Mouse (Mus musculus) CH12.LX (cell line): ENCODE measurements around the gene Ddx6. TPM values are rescaled to one million over a fixed set of nuclear protein-coding genes. Genes with fewer than 3 reads are reported as not detected.

ENCODE experiments used
- DNase-seq: peaks from one replicate; pipeline ENCODE4 v3.0.0-alpha.2; 2013; ENCODE audit errors: extremely low read depth
- H3K27ac ChIP-seq: 2 replicates; pipeline ENCODE4 v1.5.1; 2012; ENCODE audit warnings: low read depth, mild to moderate bottlenecking, control low read depth, moderate library complexity; ENCODE audit not compliant: insufficient read depth
- H3K27me3 ChIP-seq: replicated peaks from 2 replicates; pipeline ENCODE3; 2012; ENCODE audit warnings: inconsistent platforms
- H3K36me3 ChIP-seq, 2 experiments: replicated peaks in 1 of 2; 2 replicates each; pipeline versions ENCODE3 to v1.6.1; 2012; ENCODE audit warnings: inconsistent platforms in 1 of 2, low read length in 1 of 2, mild to moderate bottlenecking in 1 of 2, mixed read lengths in 1 of 2, moderate library complexity in 1 of 2; ENCODE audit not compliant: control insufficient read depth in 1 of 2, insufficient read depth in 1 of 2
- H3K4me1 ChIP-seq, 2 experiments: 2 replicates each; pipeline ENCODE4 v1.6.1; 2012; ENCODE audit warnings: inconsistent platforms in 1 of 2, moderate library complexity in 1 of 2; ENCODE audit not compliant: insufficient read depth in 2 of 2, control insufficient read depth in 1 of 2
- H3K4me2 ChIP-seq: 2 replicates; pipeline ENCODE4 v1.6.1; 2012; ENCODE audit warnings: low read depth, mild to moderate bottlenecking, control low read depth; ENCODE audit not compliant: poor library complexity, insufficient read depth, severe bottlenecking
- H3K4me3 ChIP-seq, 3 experiments: fragments of 150-350 bp in 1 of 3; sonication (generic) in 1 of 3; replicated peaks in 1 of 3; 2 replicates each; pipeline versions ENCODE3 to v1.5.1; 2011 to 2012; ENCODE audit warnings: low read depth in 2 of 3, low read length in 2 of 3, mild to moderate bottlenecking in 2 of 3, moderate library complexity in 2 of 3, control low read depth in 1 of 3, improper control_type of control experiment in 1 of 3, inconsistent platforms in 1 of 3, mixed read lengths in 1 of 3; ENCODE audit not compliant: poor library complexity in 1 of 3
- H3K79me2 ChIP-seq: replicated peaks from 2 replicates; pipeline ENCODE4 v1.6.1; 2012; ENCODE audit warnings: mild to moderate bottlenecking, moderate library complexity; ENCODE audit not compliant: control insufficient read depth, poor library complexity, insufficient read depth, severe bottlenecking; ENCODE audit errors: extremely low read depth
- H3K9ac ChIP-seq: 2 replicates; pipeline ENCODE4 v1.6.1; 2012; ENCODE audit warnings: low read depth, mild to moderate bottlenecking, control low read depth, moderate library complexity; ENCODE audit not compliant: insufficient read depth
- H3K9me3 ChIP-seq: replicated peaks from 2 replicates; pipeline ENCODE3; 2012; ENCODE audit warnings: low read length, inconsistent platforms, mixed read lengths
- BHLHE40 ChIP-seq: IDR thresholded peaks from 2 replicates; pipeline ENCODE4 v1.6.1; 2011; ENCODE audit warnings: mild to moderate bottlenecking, low read depth, low read length, improper control_type of control experiment
- CHD1 ChIP-seq: IDR thresholded peaks from 2 replicates; pipeline ENCODE4 v1.6.1; 2012; ENCODE audit warnings: low read depth, low read length, improper control_type of control experiment, inconsistent platforms
- CTCF ChIP-seq, 2 experiments: IDR thresholded peaks in 1 of 2; conservative IDR thresholded peaks in 1 of 2; 2 replicates each; pipeline ENCODE4 v1.5.1; 2011 to 2012; ENCODE audit warnings: low read depth in 2 of 2, low read length in 2 of 2, improper control_type of control experiment in 1 of 2, inconsistent platforms in 1 of 2, mild to moderate bottlenecking in 1 of 2, moderate library complexity in 1 of 2
- E2F4 ChIP-seq: IDR thresholded peaks from 2 replicates; pipeline ENCODE4 v1.6.1; 2011; ENCODE audit warnings: low read depth, low read length, improper control_type of control experiment; ENCODE audit not compliant: insufficient replicate concordance
- EP300 ChIP-seq: IDR thresholded peaks from 2 replicates; pipeline ENCODE4 v1.6.1; 2011; ENCODE audit warnings: low read length, improper control_type of control experiment
- ETS1 ChIP-seq: conservative IDR thresholded peaks from 2 replicates; pipeline ENCODE4 v1.6.1; 2012; ENCODE audit warnings: low read depth, mild to moderate bottlenecking, inconsistent platforms, low read length, improper control_type of control experiment, moderate library complexity
- GABPA ChIP-seq: IDR thresholded peaks from 2 replicates; pipeline ENCODE4 v1.6.1; 2012; ENCODE audit warnings: low read depth, low read length, improper control_type of control experiment, inconsistent platforms; ENCODE audit not compliant: insufficient replicate concordance
- IRF4 ChIP-seq: IDR thresholded peaks from 2 replicates; pipeline ENCODE4 v1.6.1; 2014; ENCODE audit warnings: low read depth, mild to moderate bottlenecking, inconsistent platforms, low read length, improper control_type of control experiment
- JUND ChIP-seq: conservative IDR thresholded peaks from 2 replicates; pipeline ENCODE4 v1.6.1; 2011; ENCODE audit warnings: low read depth, low read length, improper control_type of control experiment
- MAX ChIP-seq: IDR thresholded peaks from 2 replicates; pipeline ENCODE4 v1.6.1; 2011; ENCODE audit warnings: low read length, improper control_type of control experiment
- MEF2A ChIP-seq: IDR thresholded peaks from 2 replicates; pipeline ENCODE4 v1.6.1; 2014; ENCODE audit warnings: low read depth, mild to moderate bottlenecking, inconsistent platforms, low read length, improper control_type of control experiment, borderline replicate concordance
- MYC ChIP-seq: IDR thresholded peaks from 2 replicates; pipeline ENCODE4 v1.6.1; 2011; ENCODE audit warnings: low read depth, mild to moderate bottlenecking, improper control_type of control experiment, low read length
- NRF1 ChIP-seq: IDR thresholded peaks from 2 replicates; pipeline ENCODE4 v1.6.1; 2014; ENCODE audit warnings: low read depth, mild to moderate bottlenecking, inconsistent platforms, low read length, improper control_type of control experiment, moderate library complexity
- PAX5 ChIP-seq: IDR thresholded peaks from 2 replicates; pipeline ENCODE4 v1.6.1; 2012; ENCODE audit warnings: low read length, inconsistent platforms, mixed read lengths
- POLR2A ChIP-seq: IDR thresholded peaks from 2 replicates; pipeline ENCODE4 v1.6.1; 2011; ENCODE audit warnings: low read depth, mild to moderate bottlenecking, improper control_type of control experiment, low read length
- RAD21 ChIP-seq: IDR thresholded peaks from 2 replicates; pipeline ENCODE4 v1.6.1; 2011; ENCODE audit warnings: low read depth, mild to moderate bottlenecking, low read length, improper control_type of control experiment, moderate library complexity
- SIN3A ChIP-seq: IDR thresholded peaks from 2 replicates; pipeline ENCODE4 v1.6.1; 2012; ENCODE audit warnings: low read length, improper control_type of control experiment, inconsistent platforms
- TBP ChIP-seq: conservative IDR thresholded peaks from 2 replicates; pipeline ENCODE4 v1.6.1; 2011; ENCODE audit warnings: low read depth, low read length, improper control_type of control experiment
- TCF12 ChIP-seq: IDR thresholded peaks from 2 replicates; pipeline ENCODE4 v1.6.1; 2014; ENCODE audit warnings: low read depth, mild to moderate bottlenecking, inconsistent platforms, low read length, improper control_type of control experiment
- UBTF ChIP-seq: IDR thresholded peaks from 2 replicates; pipeline ENCODE4 v1.6.1; 2012; ENCODE audit warnings: low read depth, mild to moderate bottlenecking, inconsistent platforms, low read length, improper control_type of control experiment, moderate library complexity
- USF1 ChIP-seq: IDR thresholded peaks from 2 replicates; pipeline ENCODE4 v1.6.1; 2014; ENCODE audit warnings: low read depth, mild to moderate bottlenecking, inconsistent platforms, low read length, improper control_type of control experiment
- ZC3H11A ChIP-seq: IDR thresholded peaks from 2 replicates; pipeline ENCODE4 v1.6.1; 2012; ENCODE audit warnings: low read depth, mild to moderate bottlenecking, inconsistent platforms, low read length, improper control_type of control experiment
- ZNF384 ChIP-seq: IDR thresholded peaks from 2 replicates; pipeline ENCODE4 v1.6.1; 2012; ENCODE audit warnings: low read depth, low read length, improper control_type of control experiment, inconsistent platforms
- dilution Hi-C: fragments of 300-500 bp; cut with MboI; formaldehyde crosslinking; loops from 2 replicates; pipeline ENCODE4 v1.14.3; 2020; ENCODE audit warnings: low sequenced_read_pairs; ENCODE audit not compliant: extremely low pct_unique_long_range_greater_than_20kb, extremely low pct_ligation_motif_present
- in situ Hi-C: fragments of 300-500 bp; cut with MboI; formaldehyde crosslinking; loops from 3 replicates; pipeline ENCODE4 v1.14.3; 2019; ENCODE audit warnings: low sequenced_read_pairs, low pct_ligation_motif_present, low pct_unique_long_range_greater_than_20kb, mixed read lengths
- polyA plus RNA-seq: library from polyadenylated mRNA; unstranded; fragments of >175 nt; gene quantifications from 2 replicates; pipeline ENCODE4 v1.2.1, GENCODE M21; 2012; ENCODE audit warnings: low read depth; ENCODE audit not compliant: insufficient read length
- total RNA-seq, 2 experiments: library from RNA; depleted of rRNA; stranded (reverse); fragments of 300-350 nt in 1 of 2; fragments of >200 nt in 1 of 2; gene quantifications; 2 replicates each; pipeline ENCODE4 v1.2.3; 2012 to 2014

Ddx6 gene
- total and polyA plus RNA-seq, 3 experiments = 41.5 to 81.2 (median 71.4) TPM

DNA sequence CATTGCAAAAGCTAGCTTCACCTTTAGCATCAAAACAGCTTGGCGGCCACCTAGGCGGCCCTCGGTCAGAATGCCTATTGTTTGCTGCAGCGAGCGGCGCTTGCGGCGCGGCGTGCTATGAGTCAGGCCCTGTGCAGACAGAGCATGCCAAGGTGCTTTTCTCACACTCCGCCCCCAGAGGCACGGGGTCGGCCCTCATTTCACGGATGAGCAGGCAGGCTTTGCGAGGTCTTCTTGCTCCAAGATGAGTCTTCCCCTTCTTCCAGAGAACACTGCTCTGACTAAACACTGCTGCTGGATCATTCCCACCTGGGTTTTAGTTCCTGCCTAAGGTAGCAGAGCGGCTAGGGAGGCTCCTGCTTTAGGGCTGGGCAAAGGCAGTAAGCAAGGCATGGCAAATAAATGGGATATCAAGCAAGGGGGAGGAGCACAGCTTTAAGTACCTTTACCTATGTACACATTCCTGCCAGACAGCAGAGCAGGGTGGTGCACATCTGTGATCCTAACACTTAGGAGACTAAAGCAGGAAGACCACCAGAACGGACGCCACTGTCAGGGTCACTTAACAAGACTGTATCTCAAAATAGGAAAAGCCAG lies 5.7 kb upstream of the Ddx6 start:
- TF ChIP-seq BHLHE40 (peak; percentile 75), ZNF384 (no peak), MAX (0 out of 2 replicates have a peak, but pooled peaks have one; percentile 34), GABPA (no peak), MYC (no peak), CHD1 (no peak), ETS1 (peak; percentile 30; the same call in 1 of the 2 replicates), UBTF (no peak), RAD21 (no peak), USF1 (no peak), E2F4 (no peak), JUND (no peak), TBP (no peak), IRF4 (peak; percentile 40; the same call in 1 of the 2 replicates)
- dilution Hi-C loops = no loop called here
- Histone ChIP-seq H3K4me2 (no peak overlapping the region), H3K9ac (no peak overlapping the region), H3K27me3 (no peaks in the 10 kb centered on the region), H3K4me1 (peaks cover 10 to 47% of the 10 kb centered on the region in 2 experiments), H3K36me3 (no peaks in the 10 kb centered on the region), H3K27ac (no peak overlapping the region), H3K9me3 (no peaks in the 10 kb centered on the region), H3K4me3 (no peak overlapping the region), H3K79me2 (peaks cover 14% of the 10 kb centered on the region)
- DNase-seq = no peak
- in situ Hi-C loops = no loop called here

DNA sequence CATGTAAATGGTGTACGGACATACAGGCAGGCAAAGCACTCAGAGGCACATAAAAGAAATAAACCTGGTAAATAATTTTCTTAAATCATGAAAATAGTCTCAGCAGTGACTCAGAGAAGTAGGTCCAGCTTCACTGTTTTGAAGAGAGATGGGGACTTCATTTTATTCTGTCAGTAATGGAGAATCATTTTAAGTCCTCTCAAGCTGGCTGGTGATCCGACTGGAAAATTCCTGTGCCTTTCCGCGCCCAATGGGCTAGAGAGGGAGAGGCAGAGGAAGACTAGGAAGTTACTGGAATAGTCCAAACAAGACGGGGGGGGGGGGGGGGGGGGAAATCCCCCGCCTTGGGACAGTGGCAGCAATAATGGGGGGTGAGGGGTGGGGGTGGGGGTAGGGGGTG lies 5.1 kb upstream of the Ddx6 start:
- Histone ChIP-seq H3K79me2 (peaks cover 17% of the 10 kb centered on the region), H3K4me1 (peaks cover 10 to 47% of the 10 kb centered on the region in 2 experiments), H3K27me3 (no peaks in the 10 kb centered on the region), H3K27ac (no peak overlapping the region), H3K9me3 (no peaks in the 10 kb centered on the region), H3K9ac (no peak overlapping the region), H3K4me2 (no peak overlapping the region), H3K36me3 (no peaks in the 10 kb centered on the region), H3K4me3 (no peak overlapping the region)
- dilution Hi-C loops (no loop called here), in situ Hi-C loops (loop anchor here (5.0 kb wide), 1 partner anchor 32 kb away; no protein-coding TSS in a partner anchor)
- DNase-seq = no peak
- TF ChIP-seq SIN3A = no peak
- no peak for TF ChIP-seq USF1
- no peak for TF ChIP-seq CTCF (conservative IDR thresholded peaks at IDR 0.05 in 1 of 2, IDR thresholded peaks at IDR 0.05 in 1 of 2; ENCODE audit: low read depth in 2 of 2, low read length in 2 of 2)
- TF ChIP-seq TBP = no peak
- TF ChIP-seq NRF1 = no peak
- no peak for TF ChIP-seq MEF2A
- TF ChIP-seq RAD21 = no peak
- no peak for TF ChIP-seq ZC3H11A
- no peak for TF ChIP-seq UBTF
- no peak for TF ChIP-seq MYC
- TF ChIP-seq EP300 = no peak
- TF ChIP-seq POLR2A = no peak
- TF ChIP-seq PAX5 = no peak
- no peak for TF ChIP-seq TCF12
